Mouse (Mus musculus) left cerebral cortex, adult 18-20 months (tissue): Measurements from ENCODE around the gene Il18. TPM values are rescaled to one million over a fixed set of nuclear protein-coding genes. Genes with fewer than 3 reads are reported as not detected.
A peak's percentile ranks its signal among the peaks of the same experiment; 100 is the strongest.
"Not testable (repeated sequence)": the region's sequence is repeated elsewhere in the genome, so short reads cannot be mapped to it uniquely, and the experiment has no call there.

Experiments used
- DNase-seq, 2 experiments: peaks; one replicate each; pipeline ENCODE4 v3.0.0; 2021 to 2022; ENCODE audit warnings: low spot score in 2 of 2, mixed read lengths in 1 of 2
- total RNA-seq, 2 experiments: library from RNA; stranded (reverse); gene quantifications; 2 replicates each; pipeline ENCODE4 v1.2.3; 2021

Il18 gene
- total RNA-seq, 2 experiments from 2014 or later: 23.2 to 23.6 TPM

- peak; percentile 90 to 94 for DNase-seq
These were observed 48.8 kb downstream of the Il18 start, which contains the start of the genes Sdhd and Timm8b for GRCm38 (mm10) chr9:50603189-50603997. Gene Sdhd (minus strand): TSS chr9:50603812. Gene Timm8b (plus strand): TSS chr9:50603910.

- no peak for DNase-seq
These were observed 49.3 kb downstream of the Il18 start for GRCm38 (mm10) chr9:50603998-50604324.

- DNase-seq: no peak
These were observed 49.7 kb downstream of the Il18 start for GRCm38 (mm10) chr9:50604338-50604737.

- no peak for DNase-seq
These were observed 57.5 kb downstream of the Il18 start for GRCm38 (mm10) chr9:50612115-50612514.

- DNase-seq: no peak
These were observed 61.5 kb downstream of the Il18 start for GRCm38 (mm10) chr9:50616161-50616560.

GRCm38 (mm10) chr9:50616766-50617603 is 62.4 kb downstream of the Il18 start, which contains the start of the genes Pih1d2 and Nkapd1:
Gene Pih1d2 (plus strand): TSS chr9:50617321.
Gene Nkapd1 (minus strand): TSS chr9:50617464.
- DNase-seq: peak; percentile 84 to 86

- DNase-seq: no peak
These were observed 63.2 kb downstream of the Il18 start for GRCm38 (mm10) chr9:50617794-50618330.

GRCm38 (mm10) chr9:50630903-50631302 is 76.3 kb downstream of the Il18 start:
- DNase-seq: not testable (repeated sequence)

Other genes starting within 250 kb of the Il18 start
- 100 to 1,000 TPM; 362 to 376 TPM for gene Rpl10-ps3, start 209.9 kb upstream of the Il18 start, total RNA-seq
- gene Plet1, start 60.3 kb upstream of the Il18 start, total RNA-seq: not detected
- 10 to 100 TPM; 24.9 to 27.4 TPM for gene Pts, start 26.1 kb upstream of the Il18 start, total RNA-seq
- gene Bco2, start 354 bp downstream of the Il18 start, total RNA-seq: 1 to 10 TPM; 3.0 to 3.7 TPM
- not detected for gene Tex12, start 6.5 kb downstream of the Il18 start, total RNA-seq
- 100 to 1,000 TPM; 104 to 118 TPM for gene Sdhd, start 49.0 kb downstream of the Il18 start, total RNA-seq
- gene Timm8b, start 49.1 kb downstream of the Il18 start, total RNA-seq: 100 to 1,000 TPM; 210 to 212 TPM
- gene Pih1d2, start 62.5 kb downstream of the Il18 start, total RNA-seq: 1 to 10 TPM; 2.6 to 4.1 TPM
- 10 to 100 TPM; 16.5 to 21.5 TPM for gene Nkapd1, start 62.6 kb downstream of the Il18 start, total RNA-seq
- 100 to 1,000 TPM; 107 to 121 TPM for gene Dlat, start 105.0 kb downstream of the Il18 start, total RNA-seq
- 10 to 100 TPM; 67.9 to 79.3 TPM for gene Dixdc1, start 184.7 kb downstream of the Il18 start, total RNA-seq
- 1 to 10 TPM; 2.7 to 3.1 TPM for gene 2310030G06Rik, start 191.7 kb downstream of the Il18 start, total RNA-seq
- gene Cryab, start 196.5 kb downstream of the Il18 start, total RNA-seq: 100 to 1,000 TPM; 122 to 161 TPM
- gene Hspb2, start 197.5 kb downstream of the Il18 start, total RNA-seq: 1 to 10 TPM; 2.4 to 2.6 TPM
- gene Fdxacb1, start 213.4 kb downstream of the Il18 start, total RNA-seq: 1 to 10 TPM; 5.4 to 6.2 TPM
- 10 to 100 TPM; 24.5 to 32.6 TPM for gene Alg9, start 220.2 kb downstream of the Il18 start, total RNA-seq
- gene 1110032A03Rik, start 220.7 kb downstream of the Il18 start, total RNA-seq: 10 to 100 TPM; 33.6 to 37.6 TPM